Mouse (Mus musculus) testis, adult 2 months (tissue): ENCODE results near the gene Erp27. TPM values are rescaled to one million over a fixed set of nuclear protein-coding genes. Genes with fewer than 3 reads are reported as not detected.

Source experiments
- H3K27ac ChIP-seq: fragments of 200-500 bp; 2 replicates; pipeline ENCODE4 v1.5.1; 2012; ENCODE audit warnings: low read depth, low read length; ENCODE audit not compliant: control insufficient read depth, insufficient read depth
- H3K27me3 ChIP-seq: fragments of 200-500 bp; 2 replicates; pipeline ENCODE4 v1.6.1; 2012; ENCODE audit warnings: mild to moderate bottlenecking, low read length, moderate library complexity; ENCODE audit not compliant: control insufficient read depth, insufficient read depth
- H3K36me3 ChIP-seq: fragments of 200-500 bp; 2 replicates; pipeline ENCODE4 v1.6.1; 2012; ENCODE audit warnings: mild to moderate bottlenecking, low read length; ENCODE audit not compliant: control insufficient read depth, insufficient read depth
- H3K4me1 ChIP-seq: fragments of 200-500 bp; 2 replicates; pipeline ENCODE4 v1.6.1; 2012; ENCODE audit warnings: low read length; ENCODE audit not compliant: control insufficient read depth, insufficient read depth
- H3K4me3 ChIP-seq: fragments of 200-500 bp; 2 replicates; pipeline ENCODE4 v1.5.1; 2012; ENCODE audit warnings: low read depth, mild to moderate bottlenecking, low read length, moderate library complexity, mixed read lengths; ENCODE audit not compliant: control insufficient read depth
- CTCF ChIP-seq: fragments of 200-500 bp; IDR thresholded peaks from 2 replicates; pipeline ENCODE4 v1.5.1; 2012; ENCODE audit warnings: low read depth, mild to moderate bottlenecking, inconsistent platforms, low read length, moderate library complexity; ENCODE audit not compliant: control insufficient read depth, insufficient read depth, insufficient replicate concordance
- POLR2A ChIP-seq: fragments of 200-500 bp; IDR thresholded peaks from 2 replicates; pipeline ENCODE4 v1.6.1; 2012; ENCODE audit warnings: low read depth, mild to moderate bottlenecking, inconsistent platforms, low read length, moderate library complexity; ENCODE audit not compliant: control insufficient read depth
- polyA plus RNA-seq: library from polyadenylated mRNA; depleted of rRNA; stranded (reverse); fragments of >200 nt; gene quantifications from 2 replicates; pipeline ENCODE4 v1.2.3, GENCODE M21; 2012

Erp27 gene
- polyA plus RNA-seq, 1 experiment, result 0.09 TPM

- Histone ChIP-seq H3K27me3 (no peaks in the 10 kb centered on the region), H3K4me3 (no peak overlapping the region), H3K27ac (peak overlapping the region; percentile 27; the same call in 1 of the 2 replicates), H3K36me3 (no peaks in the 10 kb centered on the region), H3K4me1 (peaks cover 7% of the 10 kb centered on the region)
- no peak for TF ChIP-seq POLR2A
- no peak for TF ChIP-seq CTCF
Measured at GRCm38 (mm10) chr6:136906283-136906936, 15.6 kb downstream of the Erp27 start.

DNA sequence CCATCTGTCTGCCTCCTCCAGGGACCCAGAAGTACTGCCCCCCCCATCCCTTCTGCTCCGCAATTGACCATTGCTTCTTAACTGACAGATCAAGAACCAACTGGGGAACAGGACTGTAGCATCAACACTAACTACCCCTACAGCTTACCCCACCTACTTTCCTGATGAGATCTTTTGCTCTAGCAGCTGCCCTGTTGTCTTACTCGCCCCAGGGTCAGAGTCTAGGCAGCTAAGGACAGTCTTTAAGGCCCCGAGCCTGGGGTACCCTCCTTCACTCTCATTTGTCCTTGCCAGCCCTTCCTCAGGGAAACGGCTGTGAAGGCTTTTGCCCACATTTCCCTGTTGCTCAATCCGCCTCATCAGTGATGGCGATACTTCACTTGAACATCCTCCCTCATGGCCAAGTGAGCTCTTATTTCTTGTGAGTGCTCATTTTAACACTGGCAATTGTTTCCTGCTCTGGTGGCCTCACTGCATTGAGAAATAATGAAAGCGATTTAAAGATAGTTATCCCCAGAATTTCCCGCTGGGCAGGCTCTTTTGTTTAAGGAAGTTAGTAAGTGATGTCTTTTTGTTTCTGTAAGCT lies 18.0 kb downstream of the Erp27 start:
- Histone ChIP-seq H3K27ac (no peak overlapping the region), H3K4me1 (peaks cover 5% of the 10 kb centered on the region; the same call in 1 of the 2 replicates), H3K4me3 (no peak overlapping the region), H3K36me3 (no peaks in the 10 kb centered on the region), H3K27me3 (no peaks in the 10 kb centered on the region)
- TF ChIP-seq POLR2A, result no peak
- no peak for TF ChIP-seq CTCF

- H3K4me3 ChIP-seq, result no peak overlapping the region
- no peaks in the 10 kb centered on the region for H3K27me3 ChIP-seq
- no peak for TF ChIP-seq POLR2A
- no peak for TF ChIP-seq CTCF
Measured at GRCm38 (mm10) chr6:136902527-136902926, 19.5 kb downstream of the Erp27 start.

DNA sequence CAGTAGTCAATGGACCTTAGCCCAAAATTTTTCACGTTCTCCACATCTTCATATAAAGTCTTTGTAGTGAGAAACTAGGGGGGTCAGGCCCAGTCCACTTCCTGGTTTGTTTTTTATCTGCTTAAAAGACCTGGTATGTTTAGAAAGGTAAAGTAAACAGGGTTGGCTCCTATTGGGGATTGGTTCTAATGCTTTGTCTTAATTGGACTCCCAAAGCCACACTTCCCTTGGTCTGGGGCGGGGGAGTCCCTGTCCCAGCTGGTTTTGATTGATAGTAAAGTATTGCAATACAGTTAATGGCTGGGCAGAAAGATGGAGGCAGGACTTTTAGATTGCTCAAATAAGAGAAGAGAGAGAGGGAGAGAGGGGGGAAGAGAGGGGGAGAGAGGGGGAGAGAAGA lies 21.0 kb downstream of the Erp27 start:
- H3K27me3 ChIP-seq, result no peaks in the 10 kb centered on the region
- H3K36me3 ChIP-seq, result no peaks in the 10 kb centered on the region
- TF ChIP-seq CTCF (no peak), POLR2A (no peak)
- H3K4me1 ChIP-seq, result no peaks in the 10 kb centered on the region; the same call in 1 of the 2 replicates
- no peak overlapping the region for H3K4me3 ChIP-seq
- H3K27ac ChIP-seq, result no peak overlapping the region

More at GRCm38 (mm10) chr6:136902527-136902926, 19.5 kb downstream of the Erp27 start:
- Histone ChIP-seq H3K27ac (no peak overlapping the region), H3K36me3 (no peaks in the 10 kb centered on the region), H3K4me1 (peaks cover 5% of the 10 kb centered on the region; the same call in 1 of the 2 replicates)

- Histone ChIP-seq H3K27me3 (no peaks in the 10 kb centered on the region), H3K36me3 (no peaks in the 10 kb centered on the region), H3K4me3 (no peak overlapping the region), H3K27ac (no peak overlapping the region), H3K4me1 (no peaks in the 10 kb centered on the region; the same call in 1 of the 2 replicates)
- TF ChIP-seq POLR2A (no peak), CTCF (no peak)
Measured at GRCm38 (mm10) chr6:136900369-136901009, 21.5 kb downstream of the Erp27 start.

DNA sequence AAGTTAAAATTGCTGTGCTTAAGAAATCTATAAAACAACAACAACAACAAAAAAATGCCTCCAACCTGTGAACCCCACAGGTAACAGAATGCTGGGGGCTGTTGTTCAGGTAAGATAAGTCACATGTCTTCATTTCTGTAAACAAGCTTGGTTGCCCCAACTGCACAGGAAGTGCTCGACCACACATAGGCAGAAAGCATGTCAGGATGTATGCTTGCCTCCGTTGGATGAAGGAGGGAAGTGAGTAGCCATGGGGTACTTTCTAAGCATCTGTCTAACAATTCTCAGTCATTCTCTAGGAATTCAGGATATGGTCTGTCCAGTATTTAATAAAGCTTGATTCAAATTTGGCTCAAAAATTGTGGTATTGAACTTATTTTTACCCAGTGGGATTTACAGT lies 23.0 kb downstream of the Erp27 start:
- Histone ChIP-seq H3K27me3 (no peaks in the 10 kb centered on the region), H3K4me1 (no peaks in the 10 kb centered on the region; the same call in 1 of the 2 replicates), H3K4me3 (no peak overlapping the region), H3K27ac (no peak overlapping the region), H3K36me3 (no peaks in the 10 kb centered on the region)
- TF ChIP-seq CTCF (no peak), POLR2A (no peak)

- no peak overlapping the region for H3K27ac ChIP-seq
- no peak overlapping the region for H3K4me3 ChIP-seq
- TF ChIP-seq POLR2A (no peak), CTCF (no peak)
- no peaks in the 10 kb centered on the region for H3K36me3 ChIP-seq
- H3K4me1 ChIP-seq, result no peaks in the 10 kb centered on the region; the same call in 1 of the 2 replicates
- no peaks in the 10 kb centered on the region for H3K27me3 ChIP-seq
Measured at GRCm38 (mm10) chr6:136898222-136898621, 23.8 kb downstream of the Erp27 start.
